Mouse (Mus musculus) lung, adult 18-20 months (tissue): ENCODE data around the gene Tmc8.
"Not testable (repeated sequence)": the region's sequence is repeated elsewhere in the genome, so short reads cannot be mapped to it uniquely, and the experiment has no call there.

Experiments
- DNase-seq, 2 experiments: peaks; one replicate each; pipeline ENCODE4 v3.0.0; 2022; ENCODE audit warnings: mixed read lengths in 2 of 2

Gene Tmc8

DNA sequence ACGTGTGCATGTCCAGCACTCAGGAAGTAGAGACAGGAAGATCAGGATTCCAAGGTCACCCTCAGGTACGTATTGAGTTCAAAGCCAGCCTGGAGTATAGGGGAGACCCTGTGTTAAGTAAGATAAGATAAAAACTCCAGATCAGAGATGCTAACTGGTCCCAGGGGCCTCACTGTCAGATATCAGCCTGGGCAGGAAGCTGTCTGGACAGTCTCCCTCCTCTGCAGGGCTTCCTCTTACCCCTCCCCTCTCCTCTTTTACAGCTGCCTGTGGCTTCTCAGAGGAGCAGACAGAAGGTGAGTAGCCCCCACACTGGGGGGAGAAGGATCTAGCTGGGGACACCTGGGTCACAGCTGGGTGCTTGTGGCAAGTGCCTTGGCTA is 16.3 kb downstream of the Tmc8 start:
- DNase-seq, result no peak

DNA sequence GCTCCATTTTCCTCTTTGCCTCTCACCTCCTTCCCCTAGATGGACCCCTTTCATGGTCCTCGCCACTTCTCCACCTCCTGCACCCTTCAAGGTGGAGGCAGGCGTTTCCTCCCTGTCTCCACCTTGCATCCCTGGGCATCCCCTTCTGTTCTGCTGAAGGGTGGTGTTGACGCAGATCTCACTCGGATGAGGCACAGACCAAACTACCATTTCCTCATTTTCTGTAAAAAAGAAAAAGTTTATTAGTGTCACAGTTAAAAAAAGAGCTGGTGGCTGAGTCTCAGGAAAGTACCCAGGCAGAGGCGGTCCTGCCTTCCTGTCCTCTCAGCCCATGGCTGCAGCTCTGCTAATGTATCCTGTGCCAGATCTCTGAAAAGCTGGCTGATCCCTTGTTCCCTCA is 17.3 kb downstream of the Tmc8 start:
- no peak for DNase-seq

DNA sequence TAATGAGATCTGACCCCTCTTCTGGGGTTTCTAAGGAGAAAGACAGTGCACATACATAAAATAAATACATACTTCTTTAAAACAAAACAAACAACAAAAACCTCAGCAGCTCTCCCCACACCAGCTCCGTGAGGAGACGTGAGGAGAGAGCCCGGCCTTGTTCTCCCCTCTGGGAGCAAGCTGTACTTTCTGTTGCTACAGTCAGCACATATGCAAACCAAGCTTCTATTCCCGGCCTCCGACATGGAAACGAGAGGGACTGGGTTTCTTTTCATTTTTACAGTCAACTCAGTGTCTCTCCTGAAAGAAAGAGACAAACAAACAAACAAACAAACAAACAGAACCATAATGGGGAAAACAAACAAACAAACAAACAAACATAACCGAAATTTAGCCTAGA is 18.2 kb downstream of the Tmc8 start:
- no peak for DNase-seq

DNA sequence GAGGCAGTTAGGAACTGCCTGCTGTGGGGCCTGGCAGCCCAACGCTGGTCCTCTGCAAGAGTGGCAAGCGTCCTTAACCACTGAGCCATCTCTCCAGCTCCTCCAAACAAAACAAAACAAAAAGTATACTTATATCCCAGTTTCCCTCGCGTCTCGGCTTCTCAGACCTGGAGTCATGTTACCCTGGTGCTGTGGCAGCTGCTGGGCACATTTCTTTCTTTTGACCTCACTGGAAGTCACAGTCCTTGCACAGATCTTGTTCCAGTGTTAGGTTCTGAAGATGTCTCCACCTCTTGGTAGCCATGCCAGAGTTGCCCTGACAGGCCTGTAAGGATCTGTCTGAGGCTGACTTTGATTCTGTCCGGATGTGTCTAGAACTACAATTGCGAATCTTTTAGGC is 19.8 kb downstream of the Tmc8 start:
- no peak for DNase-seq

DNA sequence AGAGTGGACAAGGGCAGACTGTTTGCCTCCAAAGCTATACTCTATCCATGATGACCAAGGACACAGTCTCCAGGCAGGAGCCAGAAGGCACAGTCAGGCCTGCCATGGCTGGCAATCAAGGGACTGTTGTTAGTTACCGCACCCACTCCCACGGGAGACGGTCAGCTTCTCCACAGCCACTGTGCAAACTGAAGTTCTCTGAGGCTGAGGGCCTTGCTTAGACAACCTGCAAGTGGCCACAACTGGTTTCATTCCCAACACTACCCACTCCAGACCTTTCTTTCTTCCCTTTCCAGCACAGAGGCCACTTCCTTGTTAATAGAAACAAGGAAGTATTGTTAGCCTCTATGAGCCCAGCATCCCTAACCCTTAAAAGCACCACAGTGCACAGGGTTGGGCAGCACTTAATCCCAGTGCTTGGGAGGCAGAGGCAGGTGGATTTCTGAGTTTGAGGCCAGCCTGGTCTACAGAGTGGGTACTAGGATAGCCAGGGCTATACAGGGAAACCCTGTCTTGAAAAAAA is 21.4 kb downstream of the Tmc8 start:
- DNase-seq, result no peak

DNA sequence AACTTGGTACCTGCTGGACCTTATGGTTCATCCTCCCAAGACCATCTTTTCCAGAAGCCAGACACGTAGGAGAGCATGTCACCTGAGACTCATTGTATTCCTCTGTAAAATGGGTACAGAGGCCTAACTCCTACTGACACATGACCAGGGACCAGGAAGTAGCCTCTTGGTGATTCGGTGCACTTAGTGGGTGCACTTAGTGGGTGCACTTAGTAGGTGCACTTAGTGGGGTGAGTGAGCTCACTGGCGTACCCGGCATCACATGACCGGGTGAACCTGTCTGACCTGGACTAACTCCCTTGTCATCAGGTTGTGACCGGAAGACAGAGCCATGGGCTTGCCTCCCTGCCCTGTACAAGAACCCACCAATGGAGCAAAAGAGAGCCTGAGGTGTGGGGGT is 24.9 kb downstream of the Tmc8 start:
- no peak for DNase-seq

DNA sequence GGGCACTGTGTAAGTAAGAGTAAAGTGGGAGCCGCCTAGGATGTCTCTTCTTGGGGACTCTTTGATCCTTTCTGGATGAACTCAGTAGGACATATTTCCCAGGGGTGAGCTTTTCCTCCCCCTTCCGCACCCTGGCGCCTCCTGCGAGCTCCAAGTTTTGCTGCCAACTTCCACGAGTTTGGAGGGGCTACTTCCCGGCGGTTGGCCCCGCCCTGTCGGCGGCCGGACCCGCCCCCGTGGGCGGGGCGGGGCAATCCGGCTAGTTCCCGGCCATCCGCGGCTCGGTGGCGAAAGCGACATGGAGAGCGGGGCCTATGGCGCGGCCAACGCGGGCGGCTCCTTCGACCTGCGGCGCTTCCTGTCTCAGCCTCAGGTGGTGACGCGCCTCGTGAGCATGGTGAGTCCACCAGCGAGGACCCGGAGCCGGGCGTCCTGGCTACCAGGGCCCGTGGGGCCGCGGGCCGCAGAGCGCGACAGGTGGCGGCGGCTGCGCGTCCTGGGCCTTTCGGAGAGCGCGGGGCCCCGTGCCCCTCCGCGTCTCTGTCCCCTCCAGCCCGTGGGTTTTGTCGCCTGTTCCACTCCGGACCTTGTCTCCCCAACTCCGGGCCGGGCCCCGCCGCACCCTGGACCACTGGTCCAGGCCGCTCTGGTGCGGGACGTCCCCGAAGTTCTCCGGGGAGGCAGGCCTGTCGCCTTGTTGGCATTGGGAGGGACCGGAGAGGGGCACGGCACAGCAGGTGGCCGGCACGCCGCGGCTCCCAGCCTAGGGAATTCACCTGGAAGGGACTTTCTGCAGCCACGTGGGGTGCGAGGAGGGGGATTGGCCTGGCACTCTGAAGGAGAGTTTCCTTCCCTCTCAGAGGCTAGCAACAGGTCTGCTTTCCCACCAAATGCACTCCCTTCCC is 27.8 kb downstream of the Tmc8 start, which contains the start of the genes Gm20708 and Syngr2:
Gene Gm20708 (plus strand): TSS at position 262 of the 905 bp plus-strand sequence.
Gene Syngr2 (plus strand): TSS at position 262 of the 905 bp plus-strand sequence.
- DNase-seq, result peak; percentile 79 to 81

DNA sequence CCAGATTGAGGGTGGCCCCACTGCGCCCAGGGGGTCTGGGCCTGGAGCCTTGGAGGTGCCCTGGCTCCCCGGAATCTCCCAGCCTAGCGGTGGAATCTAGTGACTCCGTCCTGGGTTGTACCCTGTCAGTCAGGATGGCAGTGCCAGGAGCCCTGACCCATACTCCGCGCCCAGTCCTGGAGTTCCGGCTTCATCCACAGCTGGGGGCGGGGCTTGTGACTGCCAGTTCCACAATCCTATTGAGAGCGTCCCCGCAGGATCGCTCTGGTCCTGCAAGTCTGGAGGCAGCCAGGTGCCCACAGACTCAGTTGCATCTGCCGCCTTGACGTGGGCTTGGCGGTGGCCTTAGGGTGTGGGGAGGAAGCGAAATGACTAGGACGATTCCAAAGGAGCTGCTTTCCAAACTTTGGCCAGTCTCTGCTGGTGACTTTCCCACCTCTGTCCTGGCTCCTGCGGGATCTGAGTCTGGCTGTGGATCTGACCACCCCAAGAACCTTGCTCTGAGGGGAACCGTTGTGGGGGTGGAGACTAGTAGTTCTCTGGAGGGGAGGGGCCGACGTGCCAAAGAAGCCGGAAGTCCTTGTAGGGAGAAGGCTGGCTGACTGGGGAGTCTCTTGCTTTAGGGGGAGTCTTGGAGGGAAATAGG is 28.6 kb downstream of the Tmc8 start:
- peak; percentile 91 to 95 for DNase-seq

DNA sequence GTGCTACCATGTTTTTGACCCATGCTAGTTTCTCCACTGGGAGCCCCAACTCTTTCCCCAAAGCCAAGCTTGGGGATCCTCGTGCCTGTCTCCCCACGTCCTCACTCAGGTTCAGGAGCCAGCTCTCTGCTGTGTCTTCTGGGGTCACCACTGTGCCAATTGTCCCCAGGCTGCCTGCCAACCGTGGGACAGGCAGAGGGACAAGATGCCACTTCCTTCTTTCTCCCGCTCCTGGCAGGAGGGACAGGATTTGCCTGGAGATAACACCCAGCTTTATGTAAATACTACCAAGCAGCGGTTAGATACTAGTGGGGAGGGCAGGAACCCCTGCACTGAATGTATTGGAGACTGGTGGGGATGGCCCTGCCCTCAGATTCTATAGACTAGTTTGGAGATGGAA is 32.0 kb downstream of the Tmc8 start:
- peak; percentile 22 to 56 for DNase-seq

DNA sequence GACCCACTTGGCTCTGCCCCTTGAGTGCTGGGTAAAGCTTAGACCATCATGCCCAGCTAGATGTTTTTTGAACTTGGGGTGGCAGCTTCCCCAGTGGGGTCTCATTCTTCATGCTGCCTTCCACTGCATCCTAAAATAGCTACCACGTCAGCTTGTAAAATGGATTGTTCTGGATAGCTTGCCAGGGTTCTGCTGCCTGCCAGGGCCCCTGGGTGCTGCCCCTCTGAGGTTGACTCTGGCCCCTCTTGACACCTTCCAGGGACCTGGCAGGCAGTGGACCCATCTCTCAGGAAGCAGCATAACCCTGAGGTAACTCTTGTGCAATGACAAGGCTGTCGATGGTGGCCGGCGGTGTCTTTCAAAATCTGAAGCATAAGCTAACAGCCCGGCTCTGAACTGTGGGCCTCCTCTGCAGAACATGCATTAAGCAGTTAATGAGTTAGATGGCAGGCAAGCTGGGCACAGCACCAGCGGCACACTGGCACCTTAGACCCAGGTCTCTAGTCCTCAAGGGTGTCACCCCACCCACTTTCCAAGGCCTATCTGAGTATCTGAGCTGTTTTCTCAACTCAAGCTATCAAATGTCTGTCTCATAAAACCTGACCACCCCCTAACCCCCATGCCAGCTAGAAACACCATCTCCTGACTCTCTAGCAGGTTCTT is 33.0 kb downstream of the Tmc8 start:
- no peak for DNase-seq

DNA sequence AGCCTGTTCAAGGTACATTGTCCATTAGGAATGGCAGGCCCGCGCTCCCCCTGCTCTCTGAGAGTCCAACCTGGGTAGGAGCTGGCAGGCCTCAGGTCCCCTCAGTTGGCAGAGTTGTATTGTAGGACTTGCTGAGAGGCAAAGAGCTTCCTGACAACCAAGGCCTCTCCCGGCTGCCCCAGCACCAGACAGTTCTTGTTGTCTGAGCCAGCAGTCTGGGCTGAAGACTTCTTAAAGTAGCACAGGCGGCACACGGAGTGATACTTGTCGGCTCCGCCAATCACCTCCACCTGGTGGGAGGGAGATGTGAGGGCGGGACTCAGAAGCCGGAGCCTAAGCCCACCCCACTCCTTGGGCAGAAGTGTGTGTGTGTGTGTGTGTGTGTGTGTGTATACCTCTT is 34.0 kb downstream of the Tmc8 start:
- DNase-seq, result not testable (repeated sequence)

DNA sequence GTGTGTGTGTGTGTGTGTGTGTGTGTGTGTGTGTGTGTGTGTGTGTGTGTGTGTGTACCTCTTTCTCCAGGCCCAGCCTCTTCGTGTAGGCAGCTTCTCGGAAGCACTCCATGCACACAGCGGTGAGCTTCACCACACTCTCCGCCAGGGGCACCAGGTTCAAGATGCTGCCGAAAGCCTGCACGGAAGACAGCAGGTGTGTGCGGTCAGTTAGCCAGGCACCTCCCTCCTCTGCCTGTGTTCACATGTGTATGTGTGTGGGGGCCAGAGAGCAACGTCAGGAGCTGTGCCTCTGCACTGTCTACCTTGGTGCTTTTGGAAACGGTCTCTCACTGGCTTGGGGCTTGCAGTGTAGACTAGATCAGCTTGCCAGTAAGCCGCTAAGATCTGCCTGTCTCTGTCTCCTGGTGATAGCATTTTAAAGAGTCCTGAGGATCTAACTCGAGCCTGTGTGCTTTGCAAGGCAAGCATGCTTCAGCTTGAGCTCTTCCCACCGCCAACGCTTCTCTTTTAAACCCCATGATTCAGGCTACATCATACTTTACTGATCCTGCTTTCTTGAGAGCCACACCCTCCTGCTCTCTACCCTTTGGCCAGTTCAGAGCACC is 34.6 kb downstream of the Tmc8 start:
- no peak for DNase-seq

DNA sequence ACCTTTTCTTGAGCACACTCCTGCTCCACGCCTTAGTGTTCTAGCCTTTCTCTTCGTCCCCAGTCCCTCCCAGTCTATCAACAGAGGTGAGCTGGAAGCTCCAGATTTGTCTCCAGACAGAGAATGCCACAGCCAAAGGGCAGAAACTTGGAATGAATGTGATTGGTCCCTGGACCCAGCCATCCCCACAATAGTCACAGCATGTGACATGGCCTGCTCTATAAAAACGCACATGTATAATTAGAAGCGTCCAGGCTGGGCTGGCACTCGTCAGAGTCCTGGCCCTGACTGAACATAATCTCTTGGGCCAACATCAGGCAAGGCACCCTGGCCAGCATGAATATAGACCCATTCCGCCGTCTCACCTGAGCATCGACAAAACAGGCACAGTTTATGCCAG is 37.2 kb downstream of the Tmc8 start:
- DNase-seq, result no peak

DNA sequence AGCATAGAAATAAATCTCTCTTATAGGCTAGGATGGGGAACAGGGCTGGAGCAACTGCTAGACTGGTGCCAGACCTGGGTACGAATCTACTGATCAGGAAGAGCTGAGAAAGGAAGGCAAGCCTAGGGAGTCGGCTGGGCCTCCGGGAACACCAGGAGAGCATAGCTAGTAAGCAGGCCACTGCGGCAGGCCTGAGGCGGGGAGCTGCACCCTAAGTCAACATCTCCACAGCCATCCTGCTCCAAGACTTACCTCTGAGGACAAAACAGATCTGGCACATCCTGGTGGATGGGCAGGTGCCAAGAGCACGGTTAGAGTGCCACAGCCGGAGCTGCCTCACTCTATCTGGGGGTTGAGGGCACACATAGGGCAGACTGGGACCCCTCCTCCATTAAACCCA is 38.3 kb downstream of the Tmc8 start:
- DNase-seq, result no peak

DNA sequence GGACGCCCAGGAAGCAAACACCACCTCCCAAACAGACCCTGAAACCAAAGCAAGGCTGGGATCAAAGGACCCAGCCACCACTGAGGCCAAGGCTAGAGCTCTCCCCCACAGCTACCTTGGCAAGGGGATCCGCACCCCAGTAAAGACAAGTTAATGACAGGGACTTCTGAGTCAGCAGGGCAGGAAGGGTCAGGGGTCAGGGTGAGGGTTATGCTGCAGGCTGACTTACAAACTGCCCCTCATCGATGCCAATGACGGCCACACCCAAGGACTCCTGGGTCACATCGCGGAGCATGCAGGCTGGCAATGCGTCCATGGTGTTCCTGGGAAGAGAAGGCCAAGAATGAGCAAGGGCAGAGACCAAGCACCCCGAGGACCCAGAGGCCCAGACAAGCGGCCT is 40.0 kb downstream of the Tmc8 start:
- no peak for DNase-seq

DNA sequence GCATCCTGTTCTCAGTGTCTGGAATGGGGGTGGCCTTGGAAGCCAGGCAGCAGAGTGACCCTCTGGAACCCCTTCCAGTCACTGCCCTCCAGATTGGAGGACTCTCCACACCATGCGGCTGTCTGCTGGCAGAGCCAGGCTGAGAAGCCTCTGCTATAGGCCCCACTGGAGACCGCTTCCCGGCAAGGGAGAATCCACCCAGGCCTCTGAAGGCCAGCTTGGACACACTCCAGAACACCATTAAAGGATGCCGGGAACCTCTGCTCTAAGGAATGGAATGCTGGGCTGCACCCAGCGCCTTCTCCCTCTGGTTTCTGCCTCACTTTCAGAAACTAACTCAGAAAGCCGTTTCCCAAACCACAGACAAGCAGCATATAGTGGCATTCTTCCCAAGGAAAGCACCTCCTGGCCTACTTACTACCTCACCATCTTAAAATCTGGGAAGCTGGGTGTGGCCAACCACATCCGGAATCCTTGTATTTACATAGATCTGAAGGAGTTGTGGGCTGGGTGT is 40.9 kb downstream of the Tmc8 start:
- peak in 1 of 2 experiments; percentile 42 for DNase-seq

DNA sequence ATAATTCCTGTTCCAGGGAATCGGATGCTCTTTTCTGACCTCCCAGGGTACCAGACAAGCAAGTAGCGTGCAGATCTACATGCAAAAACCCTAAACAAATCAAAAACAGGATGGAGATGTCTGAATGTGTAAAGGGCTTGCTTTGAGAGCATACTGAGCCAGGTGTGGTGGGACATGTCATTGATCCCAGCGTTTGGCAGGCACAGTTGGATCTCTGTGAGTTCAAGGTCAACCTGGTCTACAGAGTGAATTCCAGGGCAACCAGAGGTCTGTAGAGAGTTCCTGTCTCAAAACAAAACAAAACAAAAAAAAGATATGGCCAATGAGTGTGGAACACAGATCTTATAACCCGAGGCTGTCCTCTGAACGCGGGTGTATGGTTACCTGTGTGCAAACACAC is 41.5 kb downstream of the Tmc8 start:
- no peak for DNase-seq

DNA sequence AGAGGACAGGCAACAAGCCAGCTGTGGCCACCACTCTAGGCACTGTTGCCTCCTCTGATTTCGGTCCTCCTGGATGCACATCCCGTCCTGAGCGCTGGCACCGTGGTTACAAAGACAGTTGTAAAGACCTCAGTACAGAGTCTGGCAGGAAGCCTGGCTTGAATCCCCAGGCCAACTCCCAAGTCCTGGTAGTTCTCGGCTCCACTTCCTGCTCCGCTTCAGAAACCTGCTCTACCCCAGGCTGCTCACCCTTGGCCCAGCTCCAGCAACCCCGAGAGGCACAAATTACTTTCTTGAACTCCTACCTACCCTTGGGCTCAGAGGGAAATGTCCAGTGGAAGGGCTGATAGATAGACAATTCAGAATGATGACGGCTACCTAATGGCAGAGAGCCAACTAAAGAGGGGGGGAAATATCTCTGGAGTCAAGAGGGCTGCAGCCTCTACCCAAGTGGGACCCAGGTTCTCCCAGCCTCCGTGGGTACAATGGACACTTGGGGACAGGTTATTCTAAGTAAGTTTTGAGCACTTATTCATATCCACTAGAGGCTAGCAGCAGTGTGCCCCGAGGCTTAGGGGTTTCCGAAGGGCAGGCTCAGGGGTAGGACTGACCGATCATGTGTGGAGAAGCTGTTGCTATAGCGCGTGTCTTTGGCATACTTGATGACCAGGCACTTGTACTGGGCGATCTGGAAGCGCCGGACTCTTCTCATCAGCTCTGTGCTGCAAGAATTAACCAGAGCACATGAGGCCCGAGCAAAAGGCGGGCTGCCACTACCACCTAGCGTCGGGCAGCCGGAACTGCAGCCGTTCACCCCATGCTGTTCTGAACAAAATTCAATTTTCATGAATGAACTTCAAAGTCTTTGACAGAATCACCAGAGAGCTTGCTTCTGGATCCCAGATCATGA is 42.4 kb downstream of the Tmc8 start:
- DNase-seq, result peak; percentile 81 to 84

DNA sequence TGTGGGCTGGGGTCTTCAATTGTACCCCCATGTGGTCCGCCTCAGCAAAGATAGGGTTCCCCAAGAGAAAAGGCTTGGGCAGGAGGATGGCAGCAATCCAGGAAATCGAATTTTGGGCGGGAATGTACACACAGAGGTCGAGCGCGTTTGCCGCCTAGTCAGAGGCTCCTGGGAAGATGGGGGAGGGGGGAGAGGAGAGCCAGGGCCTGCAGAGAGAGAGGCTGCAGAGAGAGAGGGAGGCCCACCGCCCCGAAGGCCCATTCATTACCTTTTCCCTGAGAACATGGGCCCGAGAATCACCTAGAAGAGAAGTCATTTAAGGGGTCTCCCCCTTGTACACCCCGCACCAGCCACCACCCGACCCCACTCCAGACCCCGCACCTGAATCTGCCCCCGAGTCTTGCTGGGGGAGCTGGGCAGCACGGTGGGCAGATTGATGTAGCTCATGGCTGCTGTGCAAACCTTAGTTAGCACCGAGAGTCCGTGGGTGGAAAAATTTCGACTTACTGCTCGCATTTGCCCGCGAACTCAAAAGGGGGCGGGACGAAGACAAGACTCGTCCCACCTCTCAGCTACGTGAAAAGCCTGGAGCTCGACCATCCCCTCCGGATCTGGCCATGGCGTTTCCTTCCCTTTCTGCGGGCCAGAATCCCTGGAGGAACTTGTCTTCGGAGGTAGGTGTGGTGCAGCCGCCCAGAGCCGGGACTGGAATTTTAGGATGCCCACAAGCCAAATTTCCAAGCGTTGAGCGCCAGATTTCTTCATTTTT is 43.6 kb downstream of the Tmc8 start, which contains the start of the genes Afmid and Tk1:
Gene Afmid (plus strand): TSS at position 592 of the 769 bp plus-strand sequence.
Gene Tk1 (minus strand): TSS at position 760 of the 769 bp plus-strand sequence.
- DNase-seq, result peak; percentile 77 to 80

DNA sequence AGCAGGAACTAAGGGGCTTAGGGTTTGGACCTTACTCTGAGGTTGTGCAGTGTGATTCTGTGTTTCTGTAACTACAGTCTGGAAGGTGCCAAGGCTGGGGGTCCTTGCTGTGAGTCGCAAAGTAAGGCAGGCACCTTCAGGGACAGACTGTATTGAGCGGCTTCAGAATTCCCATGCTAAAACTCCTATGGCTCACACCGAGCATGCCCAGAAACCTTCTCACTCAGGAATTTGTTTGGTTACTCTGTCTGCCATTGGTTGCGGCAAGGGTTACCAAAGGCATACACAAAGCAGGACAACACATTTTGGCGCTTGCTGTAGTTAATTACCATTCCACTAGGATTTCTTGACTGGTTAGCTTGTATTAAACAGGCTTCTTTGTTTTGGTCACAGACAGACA is 44.3 kb downstream of the Tmc8 start:
- no peak for DNase-seq

DNA sequence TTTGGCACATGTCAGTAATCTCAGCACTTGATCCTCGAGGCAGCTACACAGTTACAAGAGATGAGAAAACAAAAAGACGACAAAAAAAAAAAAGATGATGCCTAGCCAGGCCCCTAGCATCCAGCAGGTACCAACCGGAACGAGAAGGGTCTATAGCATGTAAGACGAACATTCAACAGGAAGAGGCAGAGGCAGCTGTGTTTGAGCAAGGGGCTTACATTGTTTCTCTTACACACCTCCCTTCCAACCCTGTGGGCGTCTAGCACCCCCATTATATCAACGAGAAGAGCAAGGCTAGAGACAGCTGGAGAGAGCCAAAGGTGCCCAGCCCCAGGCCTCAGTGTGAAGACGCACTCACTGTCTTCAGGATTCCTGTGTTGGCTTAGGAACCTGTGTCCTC is 45.0 kb downstream of the Tmc8 start:
- DNase-seq, result no peak
